In genomic region chr9:77544354-77545067, GRCm38 (mm10) we compare ENCODE assay signal across 8 mouse cellular contexts. TPM values are rescaled to one million over a fixed set of nuclear protein-coding genes. Genes with fewer than 3 reads are reported as not detected.
DNase-seq lines count a peak whose midpoint lies in the region; ATAC-seq and TF ChIP-seq lines count a peak whose summit lies in the region.

Gene Lrrc1 (minus strand): TSS chr9:77544870.

- H3K4me1 ChIP-seq in hindbrain, embryonic 10.5 days (replicated peaks): peaks cover 33% of the 10 kb centered on the region
- H3K4me1 ChIP-seq in lung, postnatal 0 days (ENCODE audit: insufficient read depth, low read depth, low read length): peaks cover 6% of the 10 kb centered on the region; the same call in 1 of the 2 replicates

- H3K4me3 ChIP-seq in hindbrain, embryonic 10.5 days: peak within 1 kb of the TSS; percentile 79
- peak within 1 kb of the TSS; percentile 75 for H3K4me3 ChIP-seq in lung, postnatal 0 days (ENCODE audit: low read depth, low read length)

- no peaks in the 10 kb centered on the region for H3K9me3 ChIP-seq in hindbrain, embryonic 10.5 days
- H3K9me3 ChIP-seq in lung, postnatal 0 days (ENCODE audit: low read length): no peaks in the 10 kb centered on the region

- peak within 1 kb of the TSS; percentile 92 for H3K27ac ChIP-seq in hindbrain, embryonic 10.5 days
- peak within 1 kb of the TSS; percentile 77 for H3K27ac ChIP-seq in lung, postnatal 0 days (ENCODE audit: low read length)

- H3K36me3 ChIP-seq in hindbrain, embryonic 10.5 days: no peaks in the 10 kb centered on the region
- H3K36me3 ChIP-seq in lung, postnatal 0 days (ENCODE audit: insufficient read depth, low read length): no peaks in the 10 kb centered on the region

- H3K27me3 ChIP-seq in hindbrain, embryonic 10.5 days (ENCODE audit: insufficient read depth, poor library complexity, severe bottlenecking): 0 out of 2 replicates have a peak, but pooled peaks cover 3% of the 10 kb centered on the region
- H3K27me3 ChIP-seq in lung, postnatal 0 days (replicated peaks; ENCODE audit: insufficient read depth, low read length): no peaks in the 10 kb centered on the region

- no peak for TF ChIP-seq EP300 in lung, postnatal 0 days (IDR thresholded peaks at IDR 0.05)

- under 1% methylated on average over 88 of the region's 88 CpGs for WGBS in hindbrain, embryonic 10.5 days
- under 1% methylated on average over 74 of the region's 88 CpGs for WGBS in lung, postnatal 0 days

- DNase-seq in MEL-GATA-1-ER (ENCODE audit: extremely low read depth, low read depth): peak; percentile 56
- DNase-seq in cerebellum, adult 8-10 months: peak; percentile 83
- peak; percentile 89 for DNase-seq in hindbrain, embryonic 10.5 days (ENCODE audit: low spot score)
- DNase-seq in layer of hippocampus, adult 9-11 months: peak; percentile 80
- peak; percentile 90 for DNase-seq in lung, postnatal 0 days (ENCODE audit: low spot score)
- peak; percentile 81 for DNase-seq in retina, adult 2 months (ENCODE audit: low read depth, low spot score)
- DNase-seq in thymus, postnatal 36 days: peak; percentile 92 to 93

- no peak for TF ChIP-seq CTCF in lung, postnatal 0 days (IDR thresholded peaks at IDR 0.05)

- ATAC-seq in frontal cortex, adult (ENCODE audit: low TSS enrichment): peak; percentile 94
- ATAC-seq in lung, postnatal 0 days: peak; percentile 88

- H3K9ac ChIP-seq in lung, postnatal 0 days (replicated peaks; ENCODE audit: low read depth): peak within 1 kb of the TSS; percentile 54

- H3K4me2 ChIP-seq in lung, postnatal 0 days (replicated peaks; ENCODE audit: low read depth, low read length): peak within 1 kb of the TSS; percentile 94

RNA-seq across cellular contexts. Expression of gene Lrrc1, which starts in this region (rescaled TPM):
- 6.3 and 8.0 TPM in 2 replicates for polyA plus RNA-seq in hindbrain, embryonic 10.5 days (2016; fragmentation: Nextera tagmentation; extraction: Ambion mirVana)
- polyA plus RNA-seq in lung, postnatal 0 days (2015; fragmentation: Nextera tagmentation; extraction: Ambion mirVana): 15.5 and 16.5 TPM in 2 replicates

Comparison
In these comparisons a context has a peak if more than half of its experiments do, and no peak if none do; other contexts are left out.
1. Peak in every context shown above with its lines: DNase-seq, ATAC-seq, H3K4me3 ChIP-seq and H3K27ac ChIP-seq.